Mouse (Mus musculus) heart, postnatal 4 days (tissue): ENCODE measurements around the gene Prkcsh. TPM values are rescaled to one million over a fixed set of nuclear protein-coding genes. Genes with fewer than 3 reads are reported as not detected.

Experiments
- DNase-seq: peaks from one replicate; pipeline ENCODE4 v3.0.0; 2021
- total RNA-seq, 2 experiments: library from RNA; stranded (reverse); gene quantifications; 2 replicates each; pipeline ENCODE4 v1.2.3; 2021

The Prkcsh gene
- total RNA-seq, 2 experiments from 2014 or later, result 69.8 to 73.7 TPM

DNA sequence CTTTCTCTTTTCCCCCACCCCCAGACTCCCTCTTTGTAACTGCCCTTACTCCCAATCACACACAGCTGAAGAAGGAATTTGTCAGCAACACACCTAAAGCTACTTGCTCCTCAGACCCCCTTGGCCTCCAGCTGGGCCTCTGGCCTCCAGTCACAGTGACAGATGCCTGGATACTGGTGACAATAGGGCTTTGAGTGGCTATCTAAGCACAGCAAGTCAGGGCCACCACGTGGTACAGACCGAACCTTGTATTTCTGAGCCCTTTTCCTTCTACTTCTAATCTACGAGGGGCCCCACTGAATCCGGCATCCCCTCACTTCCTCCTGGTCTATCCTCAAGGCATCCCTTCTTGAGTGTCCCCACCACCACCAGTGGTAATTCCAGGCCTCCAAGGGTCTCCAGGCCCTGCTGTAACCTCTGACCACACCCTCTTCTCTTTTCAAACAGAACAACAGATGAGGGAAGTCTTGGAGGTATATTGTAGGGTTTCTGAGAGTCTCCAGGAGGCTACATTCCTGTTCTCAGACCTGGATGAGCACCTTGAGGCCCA lies 47.2 kb downstream of the Prkcsh start:
- no peak for DNase-seq

- DNase-seq, result peak; percentile 69
Measured at GRCm38 (mm10) chr9:22050351-22050889, 47.8 kb downstream of the Prkcsh start.

DNA sequence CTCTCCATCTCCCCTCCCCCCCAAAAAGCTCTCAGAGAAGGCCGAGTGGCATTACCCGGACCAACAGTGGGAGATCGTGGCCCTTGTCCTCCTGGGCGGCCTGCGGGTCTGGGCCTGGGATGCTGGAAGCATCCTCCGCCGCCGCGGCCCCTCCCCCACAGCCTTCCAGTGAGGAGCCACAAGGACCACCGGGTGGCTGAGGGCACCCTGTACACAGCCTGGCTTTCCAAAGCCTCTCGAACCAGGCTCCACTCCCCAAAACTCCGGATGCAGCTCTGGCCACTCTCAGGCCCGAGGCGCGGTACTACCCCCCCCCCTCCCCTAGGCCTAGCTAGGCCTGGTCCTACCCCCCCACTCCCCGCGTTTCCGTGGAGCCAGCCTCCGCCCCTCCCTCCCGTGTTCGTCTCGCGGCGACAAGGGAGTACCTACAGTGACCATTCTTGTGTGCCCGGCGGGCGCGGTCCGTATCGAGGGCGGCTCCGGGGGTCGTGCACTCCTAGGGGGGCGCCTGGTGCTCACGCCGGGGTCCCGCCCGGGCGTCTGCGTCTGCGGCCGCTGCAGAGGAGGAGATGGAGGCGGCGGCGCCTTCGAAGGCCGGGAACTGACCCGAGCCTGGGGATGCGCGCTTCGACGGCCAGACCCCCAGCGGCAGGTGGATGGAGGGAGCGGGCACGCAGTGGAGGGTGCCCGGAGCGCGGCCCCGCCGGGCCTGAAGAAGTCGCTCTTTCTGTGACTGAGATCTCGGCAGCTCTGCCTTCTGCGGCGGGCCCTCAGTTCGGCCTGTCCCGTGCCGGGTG lies 48.8 kb downstream of the Prkcsh start:
- DNase-seq, result no peak

- DNase-seq, result no peak
Measured at GRCm38 (mm10) chr9:22051958-22052254, 49.3 kb downstream of the Prkcsh start, which contains the start of gene Elavl3. TSS of gene Elavl3 (minus strand) at chr9:22052023.

DNA sequence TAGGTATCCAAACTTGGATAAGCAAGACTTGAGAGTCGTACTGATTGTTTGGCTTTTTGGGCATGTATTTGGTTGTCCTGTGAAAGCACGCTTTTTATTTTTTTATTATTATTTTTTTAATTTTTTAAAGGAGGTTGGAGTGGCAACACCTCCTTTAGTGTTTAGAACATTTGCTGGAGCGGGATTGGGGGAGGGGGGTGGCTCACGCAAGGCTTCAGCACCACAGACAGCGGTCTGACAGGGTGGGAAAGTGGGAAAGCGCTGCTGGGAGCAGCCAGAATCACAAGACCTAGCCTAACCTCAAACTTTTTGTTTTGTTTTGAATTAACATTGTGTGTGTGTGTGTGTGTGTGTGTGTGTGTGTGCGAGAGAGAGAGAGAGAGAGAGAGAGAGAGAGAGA lies 51.1 kb downstream of the Prkcsh start:
- peak; percentile 31 for DNase-seq

GRCm38 (mm10) chr9:22054411-22055076 lies 51.9 kb downstream of the Prkcsh start:
- peak; percentile 71 for DNase-seq

DNA sequence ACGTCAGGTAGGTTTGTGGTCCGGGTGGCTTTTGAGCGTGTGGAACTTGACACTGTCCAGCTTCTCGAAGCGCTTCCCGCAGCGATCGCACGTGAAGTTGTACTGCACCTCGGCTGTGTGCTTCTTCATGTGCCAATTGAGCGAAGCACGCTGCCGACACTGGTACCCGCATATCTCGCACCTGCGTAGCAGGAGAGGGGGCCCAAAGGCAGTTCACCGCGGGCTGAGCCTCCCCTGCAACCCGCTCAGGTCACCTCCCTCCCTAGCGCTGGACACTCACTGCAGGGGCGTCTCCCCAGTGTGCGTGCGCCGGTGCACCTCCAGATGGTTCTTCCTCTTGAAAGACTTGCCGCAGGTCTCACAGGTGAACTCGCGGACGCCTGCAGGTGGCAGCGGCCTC lies 53.1 kb downstream of the Prkcsh start:
- DNase-seq, result no peak

DNA sequence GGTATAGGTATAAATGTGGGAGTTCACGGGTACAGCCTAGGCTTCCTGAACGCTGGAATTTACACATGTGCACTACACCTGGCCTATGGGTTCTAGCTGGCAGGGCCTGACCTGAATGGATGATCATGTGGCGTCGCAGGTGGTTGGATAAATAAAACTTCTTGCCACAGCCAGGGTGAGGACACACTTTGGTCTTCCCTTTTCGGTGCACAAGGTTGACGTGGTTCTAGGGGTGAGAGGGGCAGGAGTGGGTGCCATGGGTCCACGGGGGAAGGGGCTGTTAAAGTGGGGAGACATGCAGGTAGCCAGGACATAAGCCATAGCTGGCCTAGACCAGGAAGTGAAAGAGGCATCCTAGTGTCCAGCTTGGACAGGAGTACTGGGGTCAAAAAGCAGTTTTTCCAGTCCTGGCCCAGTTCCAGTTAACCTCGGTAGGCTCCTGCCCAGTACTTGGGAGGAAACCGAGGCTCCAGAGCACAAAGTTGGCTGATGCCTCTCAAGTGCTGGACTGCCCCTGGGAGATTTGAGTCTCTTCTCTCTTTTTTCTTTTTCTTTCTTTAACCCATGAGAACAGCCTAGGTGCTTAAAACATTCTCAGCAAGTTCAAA lies 53.8 kb downstream of the Prkcsh start:
- DNase-seq, result no peak

GRCm38 (mm10) chr9:22057031-22057517 lies 54.5 kb downstream of the Prkcsh start:
- no peak for DNase-seq

DNA sequence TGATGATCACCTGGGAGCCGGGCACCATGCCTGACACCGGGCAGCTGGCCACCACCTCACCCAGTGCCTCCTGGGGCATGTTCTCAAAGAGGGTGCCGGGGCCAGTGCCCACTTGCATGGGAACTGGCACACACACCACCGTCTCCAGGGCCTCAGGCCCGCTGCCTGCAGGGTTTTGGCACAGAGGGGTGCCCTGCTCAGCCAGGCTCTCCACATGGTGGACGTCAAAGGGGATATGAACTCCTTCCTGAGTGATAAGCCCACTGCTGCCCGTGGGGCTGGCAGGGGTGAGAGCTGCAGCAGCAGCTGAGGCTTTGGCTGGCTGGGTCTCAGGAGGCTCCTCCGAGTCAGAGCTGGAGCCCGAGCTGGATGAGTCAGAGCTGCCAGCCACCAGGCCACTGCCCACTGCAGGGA lies 55.4 kb downstream of the Prkcsh start:
- DNase-seq, result no peak

- DNase-seq, result no peak
Measured at GRCm38 (mm10) chr9:22061339-22061738, 58.7 kb downstream of the Prkcsh start.

Other genes starting within 250 kb of the Prkcsh start
- 10 to 100 TPM; 37.2 to 38.4 TPM for gene Spc24, start 242.5 kb upstream of the Prkcsh start, total RNA-seq
- 10 to 100 TPM; 50.7 to 53.7 TPM for gene Kank2, start 204.1 kb upstream of the Prkcsh start, total RNA-seq
- not detected for gene Angptl8, start 167.3 kb upstream of the Prkcsh start, total RNA-seq
- gene Dock6, start 150.2 kb upstream of the Prkcsh start, total RNA-seq, result 10 to 100 TPM; 61.4 to 70.0 TPM
- 10 to 100 TPM in 1 of 2 experiments, 1 to 10 TPM in 1; 8.9 to 10.3 TPM for gene Rab3d, start 84.6 kb upstream of the Prkcsh start, total RNA-seq
- 1 to 10 TPM in 1 of 2 experiments, under 1 TPM in 1; 0.83 to 1.2 TPM for gene Ccdc159, start 75.3 kb upstream of the Prkcsh start, total RNA-seq
- 10 to 100 TPM; 20.1 to 21.3 TPM for gene Tmem205, start 75.2 kb upstream of the Prkcsh start, total RNA-seq
- gene Plppr2, start 65.8 kb upstream of the Prkcsh start, total RNA-seq, result 1 to 10 TPM; 3.0 to 3.1 TPM
- 1 to 10 TPM; 8.8 to 9.0 TPM for gene Swsap1, start 47.1 kb upstream of the Prkcsh start, total RNA-seq
- gene Epor, start 39.3 kb upstream of the Prkcsh start, total RNA-seq, result 1 to 10 TPM; 1.7 to 2.1 TPM
- under 1 TPM; 0.71 to 0.97 TPM for gene Rgl3, start 13.4 kb upstream of the Prkcsh start, total RNA-seq
- gene Ccdc151, start 172 bp upstream of the Prkcsh start, total RNA-seq, result not detected
- under 1 TPM; 0.47 to 0.52 TPM for gene Elavl3, start 49.2 kb downstream of the Prkcsh start, total RNA-seq
- under 1 TPM in 1 of 2 experiments, not detected in 1; 0.92 TPM for gene Gm49318, start 68.5 kb downstream of the Prkcsh start, total RNA-seq
- 1 to 10 TPM; 8.4 to 9.0 TPM for gene Zfp653, start 68.6 kb downstream of the Prkcsh start, total RNA-seq
- 10 to 100 TPM; 69.4 to 69.6 TPM for gene Ecsit, start 82.6 kb downstream of the Prkcsh start, total RNA-seq
- gene Cnn1, start 96.4 kb downstream of the Prkcsh start, total RNA-seq, result 10 to 100 TPM; 38.1 to 39.3 TPM
- gene Elof1, start 114.4 kb downstream of the Prkcsh start, total RNA-seq, result 10 to 100 TPM; 60.1 to 63.4 TPM
- 1 to 10 TPM in 1 of 2 experiments, under 1 TPM in 1; 0.71 to 1.6 TPM for gene Acp5, start 132.9 kb downstream of the Prkcsh start, total RNA-seq
- 10 to 100 TPM; 31.0 to 31.9 TPM for gene Pigyl, start 154.0 kb downstream of the Prkcsh start, total RNA-seq
- under 1 TPM; 0.14 to 0.18 TPM for gene Zfp872, start 185.3 kb downstream of the Prkcsh start, total RNA-seq
- gene Zfp809, start 222.9 kb downstream of the Prkcsh start, total RNA-seq, result 10 to 100 TPM; 28.1 to 28.4 TPM